Mouse (Mus musculus) regulatory T cell (primary cell): ENCODE measurements around the gene Hyou1.

ENCODE experiments used
- in situ Hi-C: fragments of 300-600 bp; cut with MboI, MseI; formaldehyde crosslinking; loops from one replicate; pipeline ENCODE4 v1.15.1; 2025; ENCODE audit warnings: high pct_unique_total_duplicates

Gene Hyou1

GRCm38 (mm10) chr9:44379054-44379834 lies at the start of gene Hyou1:
Gene Hyou1, plus strand, starts transcription at chr9:44379490.
- in situ Hi-C loops, result no loop called here

GRCm38 (mm10) chr9:44330736-44331135 lies 48.6 kb upstream of the Hyou1 start:
- in situ Hi-C loops, result no loop called here

- in situ Hi-C loops, result no loop called here
These were observed 46.2 kb upstream of the Hyou1 start for GRCm38 (mm10) chr9:44332918-44333638.

- in situ Hi-C loops, result loop anchor here (5.0 kb wide), 1 partner anchor 48 kb away; no protein-coding TSS in a partner anchor
These were observed 44.6 kb upstream of the Hyou1 start, which contains the start of gene H2afx for GRCm38 (mm10) chr9:44334396-44335330. Gene H2afx, plus strand, starts transcription at chr9:44334694.

GRCm38 (mm10) chr9:44335331-44336092 lies 43.8 kb upstream of the Hyou1 start:
- in situ Hi-C loops, result loop anchor here (5.0 kb wide), 1 partner anchor 47 kb away; no protein-coding TSS in a partner anchor

- in situ Hi-C loops, result loop anchor here (5.0 kb wide), 1 partner anchor 46 kb away; no protein-coding TSS in a partner anchor
These were observed 43.2 kb upstream of the Hyou1 start for GRCm38 (mm10) chr9:44336093-44336406.

GRCm38 (mm10) chr9:44336513-44336912 lies 42.8 kb upstream of the Hyou1 start:
- in situ Hi-C loops, result loop anchor here (5.0 kb wide), 1 partner anchor 46 kb away; no protein-coding TSS in a partner anchor

GRCm38 (mm10) chr9:44336964-44337363 lies 42.3 kb upstream of the Hyou1 start:
- in situ Hi-C loops, result loop anchor here (5.0 kb wide), 1 partner anchor 45 kb away; no protein-coding TSS in a partner anchor

GRCm38 (mm10) chr9:44337436-44338169 lies 41.7 kb upstream of the Hyou1 start:
- in situ Hi-C loops, result loop anchor here (5.0 kb wide), 1 partner anchor 45 kb away; no protein-coding TSS in a partner anchor

GRCm38 (mm10) chr9:44338574-44338973 lies 40.7 kb upstream of the Hyou1 start:
- in situ Hi-C loops, result loop anchor here (5.0 kb wide), 1 partner anchor 44 kb away; no protein-coding TSS in a partner anchor

- in situ Hi-C loops, result no loop called here
These were observed 37.8 kb upstream of the Hyou1 start for GRCm38 (mm10) chr9:44341487-44341886.

- in situ Hi-C loops, result no loop called here
These were observed 37.1 kb upstream of the Hyou1 start for GRCm38 (mm10) chr9:44342173-44342572.

GRCm38 (mm10) chr9:44342605-44343004 lies 36.7 kb upstream of the Hyou1 start:
- in situ Hi-C loops, result no loop called here

- in situ Hi-C loops, result no loop called here
These were observed 36.0 kb upstream of the Hyou1 start for GRCm38 (mm10) chr9:44343290-44343689.

GRCm38 (mm10) chr9:44343781-44344421 lies 35.4 kb upstream of the Hyou1 start, which contains the start of gene Hmbs:
Gene Hmbs, minus strand, starts transcription at chr9:44344228.
- in situ Hi-C loops, result no loop called here

GRCm38 (mm10) chr9:44345570-44346433 lies 33.5 kb upstream of the Hyou1 start:
- in situ Hi-C loops, result no loop called here

GRCm38 (mm10) chr9:44347166-44347565 lies 32.1 kb upstream of the Hyou1 start:
- in situ Hi-C loops, result no loop called here

- in situ Hi-C loops, result no loop called here
These were observed 31.7 kb upstream of the Hyou1 start for GRCm38 (mm10) chr9:44347621-44348020.
